Mouse (Mus musculus) ovary, postnatal 36 days (tissue): Measurements from ENCODE around the gene Fadd.

ENCODE experiments used
- DNase-seq: peaks from one replicate; pipeline ENCODE4 v3.0.0; 2022; ENCODE audit warnings: low spot score, mixed read lengths

The Fadd gene

DNA sequence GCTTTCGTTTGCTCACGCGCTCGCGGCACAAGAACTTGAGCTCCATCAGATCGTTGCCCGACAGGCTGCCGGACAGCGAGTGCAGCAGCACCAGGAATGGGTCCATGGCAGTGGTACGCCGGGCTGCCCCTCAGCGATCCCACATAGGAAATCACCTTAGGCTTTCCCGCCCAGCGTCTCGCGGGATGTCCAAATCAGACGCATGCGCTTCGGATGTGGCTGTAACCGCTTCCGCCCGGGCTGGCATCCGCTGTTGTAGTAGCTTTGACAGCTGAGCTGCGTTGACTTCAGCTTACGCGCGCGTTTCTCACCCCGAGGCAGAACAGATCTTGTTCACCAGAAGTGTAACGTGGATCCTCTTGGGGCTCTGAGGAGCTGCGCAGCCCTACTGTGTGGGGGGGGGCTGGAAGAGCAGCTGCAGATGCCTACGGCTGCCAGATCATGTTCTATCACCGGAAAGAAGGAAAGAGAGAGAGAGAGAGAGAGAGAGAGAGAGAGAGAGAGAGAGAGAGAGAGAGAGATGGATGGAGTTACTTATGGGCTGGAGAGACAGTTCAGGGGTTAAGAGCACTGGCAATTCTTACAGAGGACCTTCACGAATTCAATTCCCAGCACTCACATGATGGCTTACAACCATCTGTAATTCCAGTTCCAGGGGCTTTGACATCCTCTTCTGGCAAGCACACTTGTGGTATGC is at the start of gene Fadd:
Fadd (minus strand) TSS at position 180 of the 697 bp plus-strand sequence.
- DNase-seq = peak; percentile 94

DNA sequence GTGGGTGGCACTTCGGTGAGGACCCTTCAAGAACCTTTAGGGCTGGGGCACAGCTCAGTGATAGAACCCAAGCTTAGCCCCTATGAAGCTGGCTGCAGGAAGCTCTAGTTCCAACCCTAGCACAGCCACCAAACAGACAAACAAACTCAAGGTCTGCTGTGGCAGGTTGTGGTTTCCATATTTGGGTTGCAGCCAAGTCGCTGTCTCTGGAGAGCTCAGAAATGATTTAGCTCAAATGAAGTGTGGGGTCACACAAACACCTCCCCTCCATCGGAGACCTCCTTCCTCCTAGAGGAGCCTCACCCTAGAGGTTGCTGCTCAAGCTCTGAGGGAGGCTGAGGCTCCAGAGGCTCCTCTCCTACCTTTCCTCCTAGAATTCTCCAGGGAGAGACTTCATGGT is 48.4 kb upstream of the Fadd start:
- no peak for DNase-seq

DNA sequence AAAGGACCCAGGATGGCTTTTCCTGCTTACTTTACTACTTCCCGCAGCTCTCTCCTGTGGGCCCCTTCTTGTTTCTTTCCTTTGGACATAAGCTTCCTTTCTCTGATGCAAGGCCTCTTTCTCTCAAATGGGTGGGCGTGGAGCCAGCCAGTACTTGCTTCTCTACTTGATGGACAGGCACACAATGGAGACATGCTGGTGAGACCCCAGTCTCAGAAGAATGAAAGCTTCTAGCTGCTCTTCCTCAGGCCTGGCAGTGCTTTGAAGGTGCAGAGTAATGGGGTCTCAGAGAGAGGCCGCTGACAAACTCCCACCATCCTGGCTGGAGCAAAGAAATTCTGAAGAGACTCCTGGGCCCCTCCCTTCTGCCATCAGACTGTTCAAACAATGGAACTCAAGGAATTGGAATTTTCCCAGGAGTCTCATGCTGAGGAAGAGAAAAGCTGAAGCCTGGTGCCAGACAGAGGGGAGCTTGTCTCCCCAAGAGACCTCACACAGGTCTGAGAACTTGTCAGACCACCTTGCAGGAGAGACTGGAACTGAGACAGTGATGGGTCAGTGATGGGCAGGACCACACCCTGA is 46.2 kb upstream of the Fadd start:
- no peak for DNase-seq

DNA sequence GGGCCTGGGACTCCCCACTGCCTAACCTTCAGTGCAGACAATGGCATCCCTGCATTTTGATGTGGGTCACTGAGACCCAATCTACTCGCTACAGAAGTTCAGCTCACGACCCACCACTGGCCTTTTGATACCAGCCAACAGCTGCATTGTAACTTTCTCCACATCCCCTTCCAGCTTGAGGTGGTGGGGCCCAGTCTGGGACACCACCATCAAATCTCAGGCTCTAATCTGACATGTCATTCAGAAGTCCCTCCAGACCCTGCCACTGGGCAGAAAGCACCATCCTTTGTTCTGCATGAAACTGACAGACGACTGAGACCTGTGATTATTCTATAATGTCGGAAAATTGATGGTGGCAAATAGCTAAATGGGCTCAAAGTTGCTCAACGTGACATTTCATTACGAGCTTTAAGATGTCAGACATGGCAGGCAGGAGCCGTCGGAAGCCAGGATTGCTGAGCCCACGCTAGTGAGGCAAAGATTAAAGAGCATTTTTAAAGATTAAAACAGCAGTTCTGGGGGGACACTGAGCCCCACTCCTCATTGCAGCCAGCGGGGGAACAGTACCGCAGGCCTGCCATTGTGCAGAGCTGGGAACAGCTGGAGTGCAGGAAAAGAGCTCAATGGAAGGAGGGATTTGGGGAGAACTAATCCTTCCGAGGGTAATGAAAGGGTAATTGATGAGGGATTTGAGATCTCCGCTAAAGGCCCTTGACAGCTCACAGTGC is 45.5 kb upstream of the Fadd start:
- no peak for DNase-seq

DNA sequence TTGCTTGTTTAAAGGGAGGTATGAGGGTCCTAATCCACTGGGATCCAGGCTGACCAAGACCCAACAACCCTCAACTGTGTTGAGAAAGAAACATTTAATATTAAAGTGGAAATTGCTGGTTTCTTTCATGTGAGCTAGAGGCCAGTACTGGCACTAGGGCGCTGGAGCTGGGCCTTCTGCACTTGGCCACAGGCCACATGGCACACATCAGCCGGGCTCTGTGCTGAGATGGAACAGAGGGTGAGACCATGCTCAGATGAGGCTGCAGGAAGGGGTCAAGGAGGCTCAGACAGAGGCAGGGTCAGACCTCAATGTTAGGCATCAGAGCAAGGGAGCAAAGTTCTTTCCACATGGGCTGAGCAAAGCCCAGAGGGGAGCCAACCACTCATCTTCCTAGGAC is 43.8 kb upstream of the Fadd start:
- DNase-seq = peak; percentile 39

DNA sequence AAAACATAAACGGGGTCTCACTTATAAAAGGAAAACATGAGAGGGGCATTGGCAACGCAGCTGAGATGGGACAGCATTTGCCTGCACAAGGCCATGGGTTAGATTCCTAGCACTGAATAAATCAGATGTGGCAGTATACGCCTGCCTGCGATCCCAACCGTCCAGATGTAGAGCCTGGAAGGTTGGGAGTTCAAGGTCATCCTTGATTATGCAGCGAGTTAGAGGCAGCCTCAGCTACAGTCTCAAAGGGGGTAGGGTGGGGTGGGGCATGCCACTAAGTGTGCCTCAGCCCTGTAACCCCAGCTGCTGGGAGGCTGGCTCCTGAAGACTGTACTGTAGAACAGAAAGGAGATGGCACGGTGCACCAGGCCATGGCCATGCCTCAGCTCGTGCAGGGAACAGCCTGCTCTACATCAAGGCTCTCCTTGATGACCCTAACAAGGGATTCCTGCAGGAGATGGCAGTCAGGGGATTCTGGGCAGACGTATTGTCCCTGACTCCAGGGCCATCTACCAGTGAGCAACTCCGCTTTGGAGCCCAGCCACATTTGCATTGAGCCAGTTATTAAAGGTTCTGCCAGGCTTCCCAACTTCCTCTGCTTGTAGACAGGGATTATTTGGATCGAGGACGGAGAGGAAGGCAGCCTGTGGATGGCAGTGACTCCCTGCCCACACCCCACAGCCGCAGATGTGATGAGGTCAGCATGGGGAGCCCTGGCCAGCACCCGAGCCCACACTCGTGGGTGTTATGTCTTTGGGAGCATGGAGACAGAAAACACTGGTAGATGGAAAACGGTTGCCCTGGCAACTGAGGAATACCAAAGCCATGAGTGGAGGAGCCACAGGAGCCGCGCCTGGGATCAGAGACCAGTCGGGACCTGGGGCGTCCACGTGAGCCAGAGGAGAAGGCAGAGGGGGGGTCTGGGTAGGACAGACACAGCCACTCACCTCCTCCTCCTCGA is 38.7 kb upstream of the Fadd start:
- peak; percentile 58 for DNase-seq

DNA sequence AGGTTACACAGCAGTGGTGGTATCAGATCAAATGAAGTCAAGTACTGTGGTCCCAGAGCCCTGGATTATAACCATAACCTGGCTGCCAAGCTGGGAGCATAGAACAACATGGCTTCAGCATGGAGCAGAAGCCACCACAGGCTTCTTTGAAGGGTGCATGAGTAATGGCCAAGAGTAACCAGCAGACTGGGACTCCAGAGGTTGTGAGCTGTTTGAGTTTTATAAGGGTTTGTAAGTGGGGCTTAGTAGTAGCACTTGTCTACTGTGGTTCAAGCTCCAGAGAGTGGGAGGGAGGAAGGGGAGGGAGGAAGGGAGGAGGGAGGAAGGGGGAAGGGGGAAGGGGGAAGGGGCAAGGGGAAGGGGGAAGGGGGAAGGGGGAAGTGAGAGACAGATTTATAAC is 38.1 kb upstream of the Fadd start:
- no peak for DNase-seq

DNA sequence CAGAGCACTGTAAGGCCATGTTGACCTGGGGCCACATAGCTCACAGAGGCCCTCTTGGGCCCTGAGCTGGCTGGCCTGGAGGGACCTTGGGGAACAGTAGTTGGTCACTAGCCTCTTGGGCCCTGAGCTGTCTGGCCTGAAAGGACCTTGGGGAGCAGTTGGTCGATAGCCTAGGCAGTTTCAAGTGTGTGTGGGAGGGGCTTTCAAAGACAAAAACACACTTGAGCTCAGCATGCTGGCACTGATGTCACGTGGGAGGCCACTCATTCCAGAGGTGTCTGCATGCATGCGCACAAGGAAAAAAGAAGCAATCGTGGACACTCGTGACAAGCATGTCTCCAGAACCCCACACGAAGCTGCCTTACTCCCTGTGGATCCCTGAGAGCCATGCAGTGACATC is 33.1 kb upstream of the Fadd start:
- peak; percentile 28 for DNase-seq

DNA sequence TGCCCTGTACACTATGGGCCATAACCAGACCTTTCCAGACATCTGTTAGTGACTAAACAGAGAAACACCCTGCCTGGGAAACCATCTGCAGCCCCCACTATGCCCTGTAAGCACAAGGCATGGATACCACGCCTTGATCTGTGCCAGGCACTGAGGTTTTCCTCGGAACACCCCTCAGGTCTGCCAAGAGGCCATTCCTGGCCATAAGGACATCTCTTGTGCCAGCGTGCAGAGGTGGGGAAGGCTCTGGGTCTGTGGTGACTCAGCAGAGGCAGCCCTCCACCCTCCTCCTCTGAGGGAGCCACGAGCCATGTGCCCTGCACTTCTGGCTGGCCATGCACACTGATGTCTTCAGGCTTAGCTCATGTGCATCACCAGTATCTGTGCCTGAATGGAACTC is 30.6 kb upstream of the Fadd start:
- DNase-seq = no peak

DNA sequence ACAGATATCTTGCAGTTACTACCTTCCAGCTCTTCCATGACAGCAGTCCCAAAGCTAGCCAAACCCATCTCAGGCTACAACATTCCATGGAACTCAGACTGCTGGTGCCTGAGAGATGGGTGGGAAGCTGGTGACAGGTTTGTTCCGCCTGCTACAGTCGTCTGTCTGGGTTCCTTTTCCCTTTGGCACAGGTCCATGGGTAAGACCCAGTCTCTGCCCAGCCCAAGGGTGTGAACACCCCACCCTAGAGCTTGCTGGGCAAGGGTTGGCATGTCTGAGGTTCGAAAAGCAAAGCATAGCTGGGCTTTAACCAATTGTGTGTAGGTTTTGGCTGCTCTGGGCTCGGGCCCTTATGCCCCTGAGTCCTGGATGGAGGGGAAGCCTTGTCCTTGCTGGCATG is 30.1 kb upstream of the Fadd start:
- no peak for DNase-seq

DNA sequence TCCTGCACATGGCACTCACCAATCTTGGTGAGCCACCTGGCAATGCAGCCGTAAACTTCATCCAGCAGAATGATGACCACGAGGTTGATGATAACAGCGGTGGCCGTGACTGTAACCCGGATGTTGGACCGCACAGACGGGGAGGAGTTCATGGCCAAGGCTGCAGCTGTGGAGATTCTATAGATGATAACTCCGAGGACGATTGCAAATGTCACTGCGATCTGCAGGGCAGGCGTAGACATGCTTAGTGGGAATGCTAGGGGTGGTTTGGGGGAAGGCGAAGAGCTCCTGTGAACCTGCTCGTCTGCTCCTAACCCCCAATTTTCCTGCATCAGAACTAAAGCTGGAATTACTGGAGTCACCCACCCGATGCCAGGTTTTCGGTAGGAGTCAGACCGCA is 29.3 kb upstream of the Fadd start:
- DNase-seq = no peak

DNA sequence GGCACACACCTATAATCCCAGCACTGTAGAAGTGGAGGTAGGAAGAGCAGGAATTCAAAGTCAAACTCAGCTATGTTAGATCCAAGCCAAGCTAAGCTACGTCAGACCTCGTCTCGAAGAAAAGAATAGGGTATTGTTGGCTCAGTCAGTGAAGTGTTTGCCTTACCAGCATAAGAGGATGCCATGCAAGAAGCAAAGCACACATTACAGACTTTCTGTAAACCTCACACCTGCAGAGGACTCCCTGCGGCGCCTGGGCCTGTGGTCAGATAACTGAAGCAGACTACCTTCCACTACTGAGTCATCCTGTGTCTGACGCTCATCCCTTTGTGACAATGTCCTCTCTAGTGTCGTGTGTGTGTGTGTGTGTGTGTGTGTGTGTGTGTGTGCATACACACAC is 27.3 kb upstream of the Fadd start:
- no peak for DNase-seq

DNA sequence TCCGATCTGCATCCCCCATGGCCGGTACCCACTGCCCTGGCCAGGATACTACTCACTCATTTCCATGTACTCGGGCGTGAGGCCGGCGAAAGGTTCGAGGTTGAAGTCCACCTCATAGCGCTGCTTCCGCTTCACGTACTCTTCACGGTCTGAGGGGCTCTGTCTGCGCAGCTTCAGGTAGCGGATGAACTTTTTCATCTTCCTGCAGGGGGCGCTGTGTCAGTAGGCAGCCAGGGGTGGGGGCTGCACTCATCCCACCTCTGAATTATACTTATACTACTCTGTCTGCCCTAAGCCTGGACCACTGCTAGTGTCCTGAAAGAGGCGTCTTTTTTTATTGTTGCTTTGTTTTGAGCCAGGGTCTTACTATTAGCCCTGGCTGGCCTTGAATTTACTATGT is 25.6 kb upstream of the Fadd start:
- no peak for DNase-seq

DNA sequence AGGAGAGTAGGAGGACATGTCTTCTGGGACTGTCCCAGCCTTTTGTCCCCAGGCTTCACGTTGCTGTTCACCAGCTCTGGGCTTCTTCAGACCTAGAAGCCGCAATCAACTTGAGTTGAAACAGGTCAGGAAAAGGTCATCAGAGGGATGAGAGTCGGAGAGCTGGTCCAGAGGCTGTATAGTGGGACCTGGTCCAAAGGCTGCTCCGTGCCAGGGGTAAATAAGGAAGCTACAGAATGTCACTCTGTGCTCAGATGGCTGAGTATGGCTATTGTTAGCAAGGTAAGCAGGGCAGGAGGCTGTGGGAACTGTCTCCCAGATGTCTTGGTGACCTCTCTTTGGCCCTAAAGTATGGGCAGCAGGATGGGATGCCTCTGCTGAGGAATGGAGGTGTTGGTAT is 22.5 kb upstream of the Fadd start:
- DNase-seq = no peak

DNA sequence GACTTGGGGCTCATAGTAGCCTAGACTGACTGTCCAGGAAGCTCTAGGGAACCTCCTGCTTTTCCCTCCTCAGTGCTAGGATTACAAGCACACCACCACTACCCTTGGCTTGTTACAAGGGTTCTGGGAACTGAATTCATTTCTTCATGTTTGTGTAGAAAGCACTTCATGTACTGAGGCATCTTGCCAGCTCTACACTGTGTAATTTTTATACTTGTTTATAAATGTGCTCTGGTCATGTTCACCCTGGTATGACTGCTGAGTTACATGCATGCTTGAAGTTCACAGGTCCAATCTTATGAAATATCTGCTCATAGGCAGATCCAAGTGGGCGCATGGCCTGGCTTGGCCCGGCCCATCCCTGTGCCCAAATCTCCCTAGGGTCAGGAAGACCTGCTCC is 22.0 kb upstream of the Fadd start:
- DNase-seq = no peak

DNA sequence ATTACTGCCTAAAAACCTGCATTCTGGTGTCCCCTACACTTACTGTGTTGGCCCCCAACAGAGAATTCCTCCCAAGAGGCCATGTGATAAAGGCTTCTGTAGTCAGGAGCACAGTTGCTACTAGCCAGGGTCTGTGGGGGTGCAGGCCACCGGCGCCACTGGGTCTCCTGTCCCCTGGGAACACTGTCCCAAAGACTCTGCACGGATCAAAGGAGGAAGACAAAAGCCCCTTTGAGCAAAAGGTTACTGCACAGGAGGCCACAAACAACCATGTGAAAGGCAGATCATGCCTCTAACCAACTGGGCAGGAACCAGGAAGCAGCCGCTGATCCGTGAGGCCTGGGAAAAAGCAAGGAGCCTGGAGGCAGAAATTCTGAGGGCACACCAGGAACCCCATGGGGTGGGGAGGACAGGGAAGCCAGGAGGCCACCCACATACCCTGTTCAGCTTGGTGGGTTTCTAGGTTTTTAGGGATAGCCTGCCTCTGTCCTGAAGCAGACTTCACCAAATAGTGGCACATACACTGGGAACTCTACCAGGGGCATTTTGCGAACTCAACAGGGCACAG is 18.2 kb upstream of the Fadd start:
- no peak for DNase-seq

DNA sequence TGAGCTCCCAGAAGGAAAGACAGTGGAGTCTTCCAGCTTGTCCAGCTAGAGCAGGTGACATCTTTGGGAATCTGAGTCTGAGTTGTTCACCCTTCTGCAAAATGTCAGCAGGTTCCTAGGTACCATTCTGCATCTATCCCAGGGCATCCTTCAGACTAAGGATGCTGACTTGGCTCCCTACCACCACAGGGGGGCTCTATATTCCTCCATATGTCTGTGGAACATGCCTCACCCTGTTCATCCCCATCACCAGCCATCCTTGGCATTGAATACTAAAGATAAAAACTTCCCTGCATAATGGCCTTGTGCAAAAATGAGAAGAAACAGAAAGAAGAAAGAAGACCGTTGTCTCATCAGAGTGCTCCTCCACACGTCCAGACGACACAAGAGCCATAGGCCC is 7.2 kb upstream of the Fadd start:
- no peak for DNase-seq

DNA sequence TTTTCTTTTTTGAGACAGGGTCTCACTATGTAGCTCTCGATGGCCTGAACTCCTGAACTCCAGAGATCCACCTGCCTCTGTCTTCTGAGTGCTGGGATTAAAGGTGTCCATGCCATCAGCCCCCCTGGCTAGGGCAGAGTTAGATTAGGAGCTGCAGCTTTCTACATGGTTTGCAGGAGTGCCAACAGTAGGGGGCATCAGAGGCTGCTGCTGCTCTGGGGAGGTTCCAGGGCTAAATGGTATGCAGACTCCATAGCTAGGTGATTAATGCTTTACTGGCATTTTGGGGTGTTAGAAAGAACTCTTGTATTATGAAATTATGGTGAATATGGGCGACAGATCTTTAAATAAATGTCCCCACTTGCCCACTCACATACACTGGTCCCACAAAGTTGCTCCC is 5.0 kb upstream of the Fadd start:
- peak; percentile 49 for DNase-seq

DNA sequence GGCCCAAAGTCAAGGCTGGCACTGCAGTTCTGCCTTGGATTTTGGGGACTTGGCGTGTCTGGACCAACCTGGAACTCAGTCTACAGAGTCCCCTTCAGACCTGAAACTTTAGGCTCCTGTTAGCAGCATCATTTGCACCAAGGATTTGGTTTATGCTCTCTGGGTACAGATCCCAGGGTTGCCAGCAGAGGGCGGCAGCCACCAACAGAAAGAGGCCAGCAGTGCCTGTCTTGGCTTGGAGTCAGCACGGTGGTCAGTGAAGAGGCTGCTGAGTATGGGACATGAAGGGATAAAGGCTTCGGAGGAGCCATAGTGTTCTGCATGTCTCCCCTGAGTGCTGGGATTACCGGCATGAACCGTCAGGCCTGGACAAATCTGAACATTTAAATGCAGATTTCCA is 3.4 kb upstream of the Fadd start:
- peak; percentile 74 for DNase-seq

DNA sequence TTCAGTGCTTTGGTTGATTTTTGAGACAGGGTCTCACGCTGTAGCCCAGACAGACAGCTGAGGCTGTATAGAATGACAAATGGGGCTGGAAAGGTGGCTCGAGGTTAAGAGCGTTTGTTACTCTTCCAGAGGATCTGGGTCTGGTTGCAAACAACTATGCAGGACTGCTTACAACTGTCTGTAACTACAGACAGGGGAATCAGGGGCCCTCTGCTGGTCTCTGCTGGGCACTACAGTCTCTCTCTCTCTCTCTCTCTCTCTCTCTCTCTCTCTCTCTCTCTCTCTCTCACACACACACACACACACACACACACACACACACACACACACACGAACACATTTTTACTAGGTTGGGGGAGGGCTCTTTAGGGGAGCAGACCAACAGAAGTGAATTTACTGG is 1.4 kb upstream of the Fadd start:
- DNase-seq = peak; percentile 33

DNA sequence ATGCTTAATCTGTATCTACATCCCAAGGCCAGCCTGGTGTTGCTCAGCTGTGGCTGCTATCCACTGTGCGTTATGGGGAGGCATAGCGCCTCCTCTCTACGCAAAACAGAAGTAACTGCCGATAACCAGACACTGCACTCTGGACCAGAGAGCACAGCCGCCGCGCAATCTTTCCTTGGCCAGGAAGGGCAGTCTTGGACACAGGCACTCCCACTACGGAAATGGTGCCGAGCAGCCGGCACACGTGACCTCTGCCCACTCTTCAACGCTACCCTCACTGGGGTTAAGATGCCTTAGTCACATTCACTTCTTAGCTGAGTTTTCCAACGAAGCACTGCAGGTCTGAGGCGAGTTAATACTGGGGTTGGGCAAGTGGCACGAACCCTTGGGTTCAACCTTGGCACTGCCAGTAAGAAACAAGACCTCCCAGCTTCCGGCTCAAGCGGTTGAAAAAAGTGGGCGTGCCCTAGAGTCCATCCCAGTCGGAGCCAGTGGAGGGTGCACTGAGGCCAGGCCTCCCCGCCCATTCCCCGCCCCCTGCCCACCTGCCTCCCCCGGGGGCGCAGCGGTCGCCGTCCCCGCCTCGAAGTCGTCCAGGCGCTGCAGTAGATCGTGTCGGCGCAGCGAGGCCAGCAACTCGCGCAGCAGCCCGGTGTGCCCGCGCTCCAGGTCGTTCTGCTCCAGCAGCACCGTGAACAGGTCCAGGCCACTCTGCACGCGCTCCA is 542 bp downstream of the Fadd start:
- peak; percentile 82 for DNase-seq
